Mouse (Mus musculus): ENCODE results near the gene Rcn3.
A peak's percentile ranks its signal among the peaks of the same experiment; 100 is the strongest.

GRCm38 (mm10) chr7:45129318-45129717 lies 37.3 kb upstream of the Rcn3 start:
- TF ChIP-seq POLR2A (IDR thresholded peaks at IDR 0.05; ENCODE audit: low read depth, low read length) (peak; percentile 45), CTCF (IDR thresholded peaks at IDR 0.05; ENCODE audit: borderline replicate concordance, insufficient read depth, low read length) (no peak)

Data from embryonic fibroblast, embryonic 13.5 days (primary cell).